Mouse (Mus musculus) forebrain, embryonic 16.5 days (tissue): Measurements from ENCODE around the gene Pnkd. TPM values are rescaled to one million over a fixed set of nuclear protein-coding genes. Genes with fewer than 3 reads are reported as not detected.

Experiments used
- ATAC-seq: fragments of 200-750 bp; cut with Nextera tagmentation; 2 replicates; pipeline ENCODE4 v1.8.0; 2017; ENCODE audit warnings: mild to moderate bottlenecking, moderate library complexity
- H3K27ac ChIP-seq: fragments of 300-500 bp; sonication (generic); 2 replicates; pipeline ENCODE4 v1.5.1; 2014; ENCODE audit warnings: low read length, control low read depth
- H3K27me3 ChIP-seq: fragments of 300-500 bp; sonication (generic); replicated peaks from 2 replicates; pipeline ENCODE4 v1.6.1; 2014; ENCODE audit warnings: low read length; ENCODE audit not compliant: control insufficient read depth, insufficient read depth
- H3K36me3 ChIP-seq: fragments of 300-500 bp; sonication (generic); 2 replicates; pipeline ENCODE4 v1.6.1; 2014; ENCODE audit not compliant: control insufficient read depth, insufficient read depth
- H3K4me1 ChIP-seq: fragments of 300-500 bp; sonication (generic); replicated peaks from 2 replicates; pipeline ENCODE4 v1.6.1; 2014; ENCODE audit warnings: low read length; ENCODE audit not compliant: control insufficient read depth, insufficient read depth
- H3K4me2 ChIP-seq: fragments of 300-500 bp; sonication (generic); 2 replicates; pipeline ENCODE4 v1.6.1; 2014; ENCODE audit warnings: mild to moderate bottlenecking, low read length, control low read depth
- H3K4me3 ChIP-seq: fragments of 300-500 bp; sonication (generic); replicated peaks from 2 replicates; pipeline ENCODE4 v1.5.1; 2014; ENCODE audit warnings: mild to moderate bottlenecking, low read length, control low read depth
- H3K9ac ChIP-seq: fragments of 300-500 bp; sonication (generic); replicated peaks from 2 replicates; pipeline ENCODE4 v1.6.1; 2014; ENCODE audit warnings: low read depth, low read length, control low read depth
- H3K9me3 ChIP-seq: fragments of 300-500 bp; sonication (generic); 2 replicates; pipeline ENCODE4 v1.6.1; 2016; ENCODE audit warnings: low read length; ENCODE audit not compliant: control insufficient read depth
- WGBS: fragments of 180-500 bp; shearing (Covaris S2); extraction: QIAGEN DNeasy Blood & Tissue Kit; methylation state at CpG from one replicate; pipeline ENCODE4 v1.1.7; 2014; 5-methylcytosine and 5-hydroxymethylcytosine counted together
- polyA plus RNA-seq: library from polyadenylated mRNA; unstranded; fragments of >200 nt; fragmentation: Nextera tagmentation; extraction: Ambion mirVana; gene quantifications from 2 replicates; pipeline ENCODE4 v1.2.1, GENCODE M21; 2015

Gene Pnkd
- polyA plus RNA-seq, 1 experiment from 2014 or later: 98.4 TPM

DNA sequence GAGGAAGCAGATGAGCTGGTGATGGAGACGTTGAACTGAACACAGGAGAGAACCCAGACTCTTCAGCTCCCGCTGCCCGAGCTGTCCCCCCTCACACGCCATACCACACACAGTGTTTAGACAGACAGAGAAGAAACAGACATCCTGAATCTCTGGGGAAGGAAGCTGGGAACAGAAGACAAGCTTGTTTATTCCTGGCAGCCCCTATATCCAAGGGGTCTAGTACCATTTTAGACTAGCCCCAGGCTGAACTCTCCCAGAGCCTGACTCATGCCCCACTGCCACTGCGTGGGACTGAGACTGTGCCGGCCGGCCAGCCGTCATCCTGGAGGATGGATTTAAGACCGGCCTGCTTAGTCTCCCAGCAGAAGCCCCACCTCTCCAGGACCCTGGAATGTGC lies 9.7 kb upstream of the Pnkd start:
- H3K9me3 ChIP-seq: no peaks in the 10 kb centered on the region
- no peak overlapping the region for H3K4me3 ChIP-seq
- H3K27me3 ChIP-seq: no peaks in the 10 kb centered on the region
- H3K4me1 ChIP-seq: no peaks in the 10 kb centered on the region
- no peak overlapping the region for H3K27ac ChIP-seq
- 60% methylated on average over 9 of the region's 9 CpGs for WGBS
- no peak for ATAC-seq
- no peaks in the 10 kb centered on the region for H3K36me3 ChIP-seq
- H3K4me2 ChIP-seq: no peak overlapping the region
- H3K9ac ChIP-seq: no peak overlapping the region

DNA sequence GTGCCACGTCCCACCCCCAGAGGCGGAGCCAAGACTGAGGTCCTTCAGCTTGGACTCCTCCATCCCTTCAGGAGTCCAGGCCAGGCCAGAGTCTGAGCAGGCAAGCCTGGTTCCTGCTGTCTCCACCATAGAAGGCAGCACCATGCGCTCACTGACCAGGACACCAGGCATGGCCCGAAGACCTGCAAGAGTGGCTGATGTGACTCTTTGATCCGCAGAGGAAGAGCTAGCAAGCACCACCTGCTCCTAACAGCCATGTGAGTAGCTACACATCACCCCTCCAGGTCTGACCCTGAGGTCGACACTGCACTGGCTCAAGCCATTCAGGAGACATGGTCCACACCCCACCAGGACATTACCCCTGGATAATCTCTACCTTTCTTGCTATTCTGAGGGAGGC lies 7.7 kb upstream of the Pnkd start:
- 64% methylated on average over 6 of the region's 6 CpGs for WGBS

DNA sequence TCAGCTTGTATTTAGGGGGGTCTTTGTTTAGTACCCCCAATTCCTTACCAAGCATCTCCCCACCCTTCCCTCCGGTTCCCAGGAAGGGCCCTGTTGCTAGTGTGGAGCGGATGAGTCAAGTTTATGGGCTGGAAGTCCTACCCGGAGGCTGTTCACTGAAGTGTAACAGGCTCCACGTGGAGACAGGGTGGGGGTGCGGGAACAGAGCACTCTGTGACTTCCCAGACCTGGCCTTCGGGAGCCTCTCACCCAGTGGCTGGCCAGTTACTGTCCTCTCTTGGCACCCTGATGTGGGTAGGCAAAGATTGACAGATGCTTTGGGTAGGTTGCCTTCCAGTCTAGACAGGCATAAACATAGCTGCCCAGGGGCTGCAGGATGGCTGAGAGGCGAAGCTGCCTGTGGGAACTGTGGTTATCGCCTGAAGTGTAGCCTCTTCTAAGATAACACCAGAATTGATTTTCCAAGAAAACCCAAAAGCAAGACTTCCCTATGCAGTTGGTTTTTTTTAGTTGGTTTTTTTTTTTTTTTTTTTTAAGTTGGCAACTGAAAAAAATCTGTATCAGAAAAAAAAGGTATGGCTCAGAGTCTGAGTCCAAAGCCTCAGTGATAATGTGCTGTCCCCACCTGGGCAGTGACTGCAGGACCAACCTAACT lies 6.7 kb upstream of the Pnkd start:
- peaks cover 5% of the 10 kb centered on the region; the same call in 1 of the 2 replicates for H3K36me3 ChIP-seq
- no peak overlapping the region for H3K4me3 ChIP-seq
- H3K4me2 ChIP-seq: no peak overlapping the region
- no peak for ATAC-seq
- no peaks in the 10 kb centered on the region for H3K27me3 ChIP-seq
- H3K27ac ChIP-seq: no peak overlapping the region
- peaks cover 2% of the 10 kb centered on the region for H3K4me1 ChIP-seq
- no peak overlapping the region for H3K9ac ChIP-seq
- 70% methylated on average over 8 of the region's 8 CpGs for WGBS
- H3K9me3 ChIP-seq: no peaks in the 10 kb centered on the region

More for the DNA sequence above, 7.7 kb upstream of the Pnkd start:
- Histone ChIP-seq H3K9ac (no peak overlapping the region), H3K4me2 (no peak overlapping the region), H3K27me3 (no peaks in the 10 kb centered on the region), H3K4me3 (no peak overlapping the region), H3K36me3 (peaks cover 5% of the 10 kb centered on the region; the same call in 1 of the 2 replicates), H3K27ac (no peak overlapping the region), H3K9me3 (no peaks in the 10 kb centered on the region), H3K4me1 (no peaks in the 10 kb centered on the region)
- no peak for ATAC-seq

DNA sequence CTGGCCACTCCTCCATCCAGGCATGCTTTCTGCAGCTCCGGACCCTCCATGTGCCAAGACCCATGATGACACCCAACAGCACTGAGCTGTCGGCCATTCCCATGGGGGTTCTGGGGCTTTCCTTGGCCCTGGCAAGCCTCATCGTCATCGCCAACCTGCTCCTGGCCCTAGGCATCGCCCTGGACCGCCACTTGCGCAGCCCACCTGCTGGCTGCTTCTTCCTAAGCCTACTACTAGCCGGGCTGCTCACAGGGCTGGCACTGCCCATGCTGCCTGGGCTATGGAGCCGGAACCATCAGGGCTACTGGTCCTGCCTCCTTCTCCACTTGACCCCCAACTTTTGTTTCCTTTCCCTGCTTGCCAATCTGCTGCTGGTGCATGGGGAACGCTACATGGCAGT lies 6.2 kb upstream of the Pnkd start, which contains the start of gene Gpbar1:
Gene Gpbar1 (plus strand): TSS at position 13 of the 400 bp plus-strand sequence.
- no peaks in the 10 kb centered on the region for H3K27me3 ChIP-seq
- H3K4me3 ChIP-seq: no peak within 1 kb of the TSS
- H3K27ac ChIP-seq: no peak within 1 kb of the TSS
- 93% methylated on average over 10 of the region's 10 CpGs for WGBS
- H3K4me2 ChIP-seq: no peak within 1 kb of the TSS
- no peak within 1 kb of the TSS for H3K9ac ChIP-seq
- no peaks in the 10 kb centered on the region for H3K9me3 ChIP-seq
- H3K4me1 ChIP-seq: peaks cover 8% of the 10 kb centered on the region
- peaks cover 5% of the 10 kb centered on the region; the same call in 1 of the 2 replicates for H3K36me3 ChIP-seq
- no peak for ATAC-seq

DNA sequence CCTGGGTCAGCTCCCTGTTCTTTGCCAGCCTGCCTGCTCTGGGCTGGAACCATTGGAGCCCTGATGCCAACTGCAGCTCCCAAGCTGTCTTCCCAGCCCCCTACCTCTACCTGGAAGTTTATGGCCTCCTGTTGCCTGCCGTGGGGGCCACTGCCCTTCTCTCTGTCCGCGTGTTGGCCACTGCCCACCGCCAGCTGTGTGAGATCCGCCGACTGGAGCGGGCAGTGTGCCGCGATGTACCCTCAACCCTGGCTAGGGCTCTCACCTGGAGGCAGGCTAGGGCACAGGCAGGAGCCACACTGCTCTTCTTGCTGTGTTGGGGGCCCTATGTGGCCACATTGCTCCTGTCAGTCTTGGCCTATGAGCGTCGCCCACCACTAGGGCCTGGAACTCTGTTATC lies 5.7 kb upstream of the Pnkd start:
- Histone ChIP-seq H3K36me3 (peaks cover 5% of the 10 kb centered on the region; the same call in 1 of the 2 replicates), H3K4me3 (no peak overlapping the region), H3K9ac (no peak overlapping the region), H3K27me3 (no peaks in the 10 kb centered on the region), H3K9me3 (no peaks in the 10 kb centered on the region), H3K4me1 (peaks cover 12% of the 10 kb centered on the region), H3K4me2 (no peak overlapping the region), H3K27ac (no peak overlapping the region)
- no peak for ATAC-seq
- 91% methylated on average over 11 of the region's 11 CpGs for WGBS

DNA sequence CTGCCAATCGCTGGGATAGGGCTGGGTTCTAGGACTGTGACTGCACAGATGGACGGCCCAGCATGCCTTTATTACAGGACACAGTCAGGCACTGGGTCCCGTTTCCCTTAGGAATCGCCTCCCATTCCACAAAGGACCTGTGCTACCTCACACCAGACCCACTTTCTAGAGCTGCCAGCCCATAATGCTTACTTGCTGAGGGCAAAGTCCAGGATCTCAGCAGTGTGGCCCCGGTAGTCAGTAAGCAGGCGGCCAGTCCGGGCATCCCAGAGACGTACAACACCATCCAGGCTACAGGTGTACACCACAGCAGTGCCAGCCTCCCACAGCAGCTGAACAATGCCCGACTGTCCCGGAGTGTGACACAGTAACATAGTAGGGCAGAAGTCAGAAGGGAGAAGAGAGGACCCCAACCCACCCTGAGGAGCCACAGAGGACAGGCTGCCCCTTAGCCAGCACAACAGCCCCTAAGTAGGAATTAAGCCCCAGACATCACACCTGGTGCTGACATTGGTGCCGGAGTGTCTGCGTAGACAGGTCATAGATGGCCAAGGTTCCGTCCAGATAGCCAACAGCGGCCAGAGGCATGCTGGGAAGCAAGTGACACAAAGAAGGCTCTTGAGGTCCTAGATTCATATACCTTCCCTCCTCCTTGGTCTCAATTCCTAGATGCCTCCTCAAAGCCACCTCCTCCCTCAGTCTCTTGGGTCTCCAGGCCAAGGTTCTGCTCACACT lies 4.0 kb upstream of the Pnkd start:
- no peak for ATAC-seq
- Histone ChIP-seq H3K9ac (no peak overlapping the region), H3K4me3 (no peak overlapping the region), H3K4me2 (no peak overlapping the region), H3K9me3 (no peaks in the 10 kb centered on the region), H3K27me3 (no peaks in the 10 kb centered on the region), H3K36me3 (peaks cover 5% of the 10 kb centered on the region; the same call in 1 of the 2 replicates), H3K4me1 (peaks cover 18% of the 10 kb centered on the region), H3K27ac (no peak overlapping the region)
- 96% methylated on average over 14 of the region's 14 CpGs for WGBS

DNA sequence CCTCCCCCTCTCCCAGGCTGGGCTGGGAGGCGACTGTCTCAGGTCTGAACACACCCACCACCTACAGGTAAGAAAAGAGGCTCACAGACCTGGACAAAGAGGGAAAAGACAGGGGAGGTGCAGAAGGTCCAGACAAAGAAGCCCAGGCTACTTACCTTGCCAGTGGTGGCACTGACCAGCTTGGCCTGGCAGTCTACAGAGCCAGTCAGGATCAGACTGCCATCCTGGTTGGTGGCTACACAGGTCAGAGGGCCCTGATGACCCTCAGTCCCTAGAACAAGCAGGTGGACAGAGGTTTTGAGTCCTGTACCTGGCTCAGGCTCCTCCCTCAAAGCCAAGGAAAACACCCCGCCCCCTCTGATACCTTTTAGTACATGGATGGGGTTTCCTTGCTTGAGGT lies 3.4 kb upstream of the Pnkd start:
- ATAC-seq: no peak
- Histone ChIP-seq H3K4me1 (peaks cover 21% of the 10 kb centered on the region), H3K4me2 (no peak overlapping the region), H3K9me3 (no peaks in the 10 kb centered on the region), H3K27ac (no peak overlapping the region), H3K9ac (no peak overlapping the region), H3K27me3 (no peaks in the 10 kb centered on the region), H3K36me3 (peaks cover 5% of the 10 kb centered on the region; the same call in 1 of the 2 replicates), H3K4me3 (no peak overlapping the region)
- WGBS: 90% methylated on average over 2 of the region's 2 CpGs

DNA sequence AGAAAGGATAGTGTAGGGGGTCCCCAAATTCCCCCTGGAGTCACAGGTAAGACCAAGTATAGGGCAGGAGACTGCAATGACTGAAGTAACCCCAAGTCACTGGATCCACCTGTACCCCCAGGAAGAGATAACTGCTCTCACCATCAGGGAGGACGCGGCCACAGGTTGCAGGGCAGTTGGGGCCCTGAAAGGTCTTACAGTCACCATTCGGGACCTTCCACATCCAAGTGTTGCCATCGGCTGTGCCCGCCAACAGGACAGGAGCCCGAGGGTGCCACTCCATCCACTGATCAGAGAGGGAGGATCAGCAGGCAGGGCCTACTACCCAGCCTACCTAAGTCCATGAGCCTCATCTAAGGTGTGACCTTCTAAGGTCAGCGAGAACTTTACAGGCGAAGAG lies 2.8 kb upstream of the Pnkd start:
- Histone ChIP-seq H3K4me3 (no peak overlapping the region), H3K4me1 (peaks cover 21% of the 10 kb centered on the region), H3K9ac (no peak overlapping the region), H3K36me3 (peaks cover 5% of the 10 kb centered on the region; the same call in 1 of the 2 replicates), H3K9me3 (no peaks in the 10 kb centered on the region), H3K27me3 (no peaks in the 10 kb centered on the region), H3K27ac (no peak overlapping the region), H3K4me2 (no peak overlapping the region)
- WGBS: 96% methylated on average over 8 of the region's 8 CpGs
- no peak for ATAC-seq

DNA sequence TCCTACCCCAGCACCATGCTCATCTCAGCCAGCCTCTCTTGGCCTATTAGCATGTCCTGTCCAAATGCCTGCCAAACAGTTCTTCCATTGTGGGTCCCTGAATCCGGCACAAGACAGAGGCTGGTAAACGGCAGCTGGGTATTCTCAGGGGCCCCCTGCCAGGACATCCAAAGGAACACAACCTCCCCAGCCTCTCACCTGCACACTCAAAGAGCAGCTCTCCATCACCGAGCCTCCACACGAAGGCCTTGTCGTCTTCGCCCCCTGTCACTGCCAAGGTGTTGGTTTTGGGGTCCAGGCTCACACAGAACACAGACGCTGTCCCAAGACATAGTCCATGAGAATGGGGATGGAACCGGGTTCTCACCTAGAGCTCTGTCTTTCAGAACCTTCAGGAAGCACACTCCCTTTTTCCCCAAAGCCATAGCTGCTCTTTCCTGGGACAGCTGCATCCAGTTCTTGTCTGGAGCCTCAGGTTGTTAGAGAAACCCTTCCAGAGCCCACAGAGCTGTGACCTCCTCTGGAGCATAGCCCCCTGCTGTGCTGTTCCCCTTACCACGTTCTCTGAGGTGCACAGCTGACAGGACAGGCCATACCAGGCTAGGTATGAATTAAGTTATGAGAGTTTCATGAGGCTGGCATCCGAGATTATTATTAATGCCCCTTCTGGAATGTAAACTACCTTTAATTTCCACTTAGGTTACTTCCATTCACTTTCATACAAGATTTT lies 1.7 kb upstream of the Pnkd start:
- Histone ChIP-seq H3K4me1 (peaks cover 23% of the 10 kb centered on the region), H3K4me2 (no peak overlapping the region), H3K27me3 (no peaks in the 10 kb centered on the region), H3K9ac (no peak overlapping the region), H3K36me3 (peaks cover 5% of the 10 kb centered on the region; the same call in 1 of the 2 replicates), H3K4me3 (no peak overlapping the region), H3K9me3 (no peaks in the 10 kb centered on the region), H3K27ac (no peak overlapping the region)
- WGBS: 87% methylated on average over 10 of the region's 10 CpGs
- ATAC-seq: no peak
